Mouse (Mus musculus): Measurements from ENCODE around the gene Trp53bp2. TPM values are rescaled to one million over a fixed set of nuclear protein-coding genes. Genes with fewer than 3 reads are reported as not detected.

Trp53bp2 gene
- 14.7 to 27.1 TPM (median 23.8 TPM) in 3 replicates for total RNA-seq (2017)

- ATAC-seq (replicated peaks; ENCODE audit: insufficient number of reproducible peaks, low FRiP score, low TSS enrichment, poor library complexity, severe bottlenecking) = peak; percentile 92
Measured at GRCm38 (mm10) chr1:182408684-182409327, at the start of gene Trp53bp2. TSS of gene Trp53bp2 (plus strand) at chr1:182409172.

GRCm38 (mm10) chr1:182362703-182363102, 46.3 kb upstream of the Trp53bp2 start:
- ATAC-seq (replicated peaks; ENCODE audit: insufficient number of reproducible peaks, low FRiP score, low TSS enrichment, poor library complexity, severe bottlenecking) = no peak; the same call in 1 of the 2 replicates

GRCm38 (mm10) chr1:182363683-182364404, 45.1 kb upstream of the Trp53bp2 start:
- ATAC-seq (replicated peaks; ENCODE audit: insufficient number of reproducible peaks, low FRiP score, low TSS enrichment, poor library complexity, severe bottlenecking) = peak; percentile 63

GRCm38 (mm10) chr1:182368309-182368708, 40.7 kb upstream of the Trp53bp2 start:
- no peak for ATAC-seq (replicated peaks; ENCODE audit: insufficient number of reproducible peaks, low FRiP score, low TSS enrichment, poor library complexity, severe bottlenecking)

- ATAC-seq (replicated peaks; ENCODE audit: insufficient number of reproducible peaks, low FRiP score, low TSS enrichment, poor library complexity, severe bottlenecking) = no peak
Measured at GRCm38 (mm10) chr1:182368782-182369181, 40.2 kb upstream of the Trp53bp2 start.

- 0 out of 2 replicates have a peak, but pooled peaks have one; percentile 24 for ATAC-seq (replicated peaks; ENCODE audit: insufficient number of reproducible peaks, low FRiP score, low TSS enrichment, poor library complexity, severe bottlenecking)
Measured at GRCm38 (mm10) chr1:182369435-182369834, 39.5 kb upstream of the Trp53bp2 start.

- no peak for ATAC-seq (replicated peaks; ENCODE audit: insufficient number of reproducible peaks, low FRiP score, low TSS enrichment, poor library complexity, severe bottlenecking)
Measured at GRCm38 (mm10) chr1:182371891-182372290, 37.1 kb upstream of the Trp53bp2 start.

- ATAC-seq (replicated peaks; ENCODE audit: insufficient number of reproducible peaks, low FRiP score, low TSS enrichment, poor library complexity, severe bottlenecking) = no peak
Measured at GRCm38 (mm10) chr1:182376221-182376620, 32.8 kb upstream of the Trp53bp2 start.

- ATAC-seq (replicated peaks; ENCODE audit: insufficient number of reproducible peaks, low FRiP score, low TSS enrichment, poor library complexity, severe bottlenecking) = no peak
Measured at GRCm38 (mm10) chr1:182376826-182377225, 32.1 kb upstream of the Trp53bp2 start.

- ATAC-seq (replicated peaks; ENCODE audit: insufficient number of reproducible peaks, low FRiP score, low TSS enrichment, poor library complexity, severe bottlenecking) = no peak
Measured at GRCm38 (mm10) chr1:182377519-182377918, 31.5 kb upstream of the Trp53bp2 start.

GRCm38 (mm10) chr1:182378205-182378835, 30.7 kb upstream of the Trp53bp2 start:
- ATAC-seq (replicated peaks; ENCODE audit: insufficient number of reproducible peaks, low FRiP score, low TSS enrichment, poor library complexity, severe bottlenecking) = no peak

- no peak for ATAC-seq (replicated peaks; ENCODE audit: insufficient number of reproducible peaks, low FRiP score, low TSS enrichment, poor library complexity, severe bottlenecking)
Measured at GRCm38 (mm10) chr1:182378876-182379275, 30.1 kb upstream of the Trp53bp2 start.

- ATAC-seq (replicated peaks; ENCODE audit: insufficient number of reproducible peaks, low FRiP score, low TSS enrichment, poor library complexity, severe bottlenecking) = peak; percentile 74
Measured at GRCm38 (mm10) chr1:182380683-182381082, 28.3 kb upstream of the Trp53bp2 start.

GRCm38 (mm10) chr1:182381327-182381726, 27.6 kb upstream of the Trp53bp2 start:
- ATAC-seq (replicated peaks; ENCODE audit: insufficient number of reproducible peaks, low FRiP score, low TSS enrichment, poor library complexity, severe bottlenecking) = no peak

- ATAC-seq (replicated peaks; ENCODE audit: insufficient number of reproducible peaks, low FRiP score, low TSS enrichment, poor library complexity, severe bottlenecking) = peak; percentile 85
Measured at GRCm38 (mm10) chr1:182383096-182383495, 25.9 kb upstream of the Trp53bp2 start.

GRCm38 (mm10) chr1:182386449-182386848, 22.5 kb upstream of the Trp53bp2 start:
- ATAC-seq (replicated peaks; ENCODE audit: insufficient number of reproducible peaks, low FRiP score, low TSS enrichment, poor library complexity, severe bottlenecking) = no peak

GRCm38 (mm10) chr1:182388729-182389128, 20.2 kb upstream of the Trp53bp2 start:
- no peak for ATAC-seq (replicated peaks; ENCODE audit: insufficient number of reproducible peaks, low FRiP score, low TSS enrichment, poor library complexity, severe bottlenecking)

- ATAC-seq (replicated peaks; ENCODE audit: insufficient number of reproducible peaks, low FRiP score, low TSS enrichment, poor library complexity, severe bottlenecking) = no peak
Measured at GRCm38 (mm10) chr1:182398171-182398570, 10.8 kb upstream of the Trp53bp2 start.

- no peak for ATAC-seq (replicated peaks; ENCODE audit: insufficient number of reproducible peaks, low FRiP score, low TSS enrichment, poor library complexity, severe bottlenecking)
Measured at GRCm38 (mm10) chr1:182398780-182399179, 10.2 kb upstream of the Trp53bp2 start.

GRCm38 (mm10) chr1:182399205-182399604, 9.8 kb upstream of the Trp53bp2 start:
- no peak for ATAC-seq (replicated peaks; ENCODE audit: insufficient number of reproducible peaks, low FRiP score, low TSS enrichment, poor library complexity, severe bottlenecking)

All from monocyte, adult 5-6 weeks (primary cell).